Mouse (Mus musculus) hematopoietic stem cell, adult 5-6 weeks (primary cell): ENCODE data around the gene Gm21972. TPM values are rescaled to one million over a fixed set of nuclear protein-coding genes. Genes with fewer than 3 reads are reported as not detected.

ENCODE experiments used
- ATAC-seq, 2 experiments: fragments of 125-278 bp in 1 of 2; replicated peaks in 1 of 2; 2 replicates each; pipeline ENCODE4 v1.8.0; 2016 to 2017; ENCODE audit warnings: inconsistent platforms in 2 of 2, mild to moderate bottlenecking in 2 of 2, moderate number of reproducible peaks in 2 of 2, low read depth in 1 of 2, moderate TSS enrichment in 1 of 2; ENCODE audit not compliant: low FRiP score in 2 of 2, poor library complexity in 2 of 2, severe bottlenecking in 2 of 2, insufficient read depth in 1 of 2, low TSS enrichment in 1 of 2
- total RNA-seq: library from RNA; stranded (forward); fragments of 172-1452, 232-1000 nt; gene quantifications from 2 replicates; pipeline ENCODE4 v1.2.3, GENCODE M21; 2017

Gm21972 gene
- 9.2 TPM in 1 of 2 replicates, not detected in the other for total RNA-seq

DNA sequence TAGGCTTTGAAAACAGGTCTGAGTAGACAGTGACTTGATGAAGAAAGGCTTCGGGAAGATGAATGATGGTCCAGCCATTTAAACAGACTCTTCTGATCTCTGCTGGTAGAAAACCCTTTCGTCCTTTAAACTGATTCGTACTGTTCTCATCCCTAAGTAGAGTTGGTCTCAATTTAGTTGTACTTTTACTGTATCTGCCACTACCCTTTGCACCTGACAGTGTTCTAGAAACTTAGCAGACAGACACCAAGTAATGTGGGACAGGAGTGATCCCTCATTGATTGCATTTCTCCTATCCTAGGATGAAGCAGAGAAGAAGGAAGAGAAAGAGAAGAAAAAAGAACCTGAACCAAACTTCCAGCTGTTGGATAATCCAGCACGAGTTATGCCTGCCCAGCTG lies at the start of gene Gm21972:
Gm21972 (plus strand) TSS at position 301 of the 400 bp plus-strand sequence.
- no peak for ATAC-seq

DNA sequence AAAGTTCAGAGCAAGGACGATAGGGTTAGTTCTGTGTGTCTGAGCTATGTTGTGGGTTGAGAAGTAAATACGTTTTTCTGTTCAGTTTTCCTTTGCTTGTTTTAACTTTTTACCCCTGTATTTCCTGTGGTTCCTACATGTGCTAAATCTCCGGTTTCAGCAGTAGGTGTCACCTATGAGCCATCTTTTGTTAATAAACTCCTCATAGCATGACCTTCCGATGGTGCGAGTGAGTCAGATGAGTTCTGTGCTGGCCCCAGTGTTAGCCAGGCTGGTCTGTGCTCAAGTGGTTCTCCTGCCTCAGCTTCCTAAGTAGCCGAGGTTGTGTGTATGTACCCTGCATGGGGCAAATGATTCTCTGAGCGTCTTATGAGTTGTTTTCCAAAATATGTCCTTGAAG lies 39.0 kb upstream of the Gm21972 start:
- no peak for ATAC-seq

DNA sequence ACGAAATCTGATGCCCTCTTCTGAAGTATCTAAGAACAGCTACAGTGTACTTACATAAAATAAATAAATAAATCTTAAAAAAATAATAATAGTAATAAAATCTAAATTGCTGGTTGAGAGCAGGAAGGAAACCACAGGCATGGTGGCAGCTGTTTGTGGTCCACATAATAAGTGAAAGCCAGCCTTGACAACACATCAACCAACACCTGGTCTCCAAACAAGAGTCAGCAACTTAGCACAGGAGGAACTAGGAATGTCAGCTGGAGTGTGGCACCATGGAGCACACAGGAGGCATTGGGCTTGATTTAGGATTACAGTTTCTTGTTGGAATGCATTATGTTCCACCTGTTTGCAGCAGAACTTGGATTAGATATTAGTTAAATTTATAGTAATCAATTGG lies 28.4 kb upstream of the Gm21972 start:
- ATAC-seq = no peak

DNA sequence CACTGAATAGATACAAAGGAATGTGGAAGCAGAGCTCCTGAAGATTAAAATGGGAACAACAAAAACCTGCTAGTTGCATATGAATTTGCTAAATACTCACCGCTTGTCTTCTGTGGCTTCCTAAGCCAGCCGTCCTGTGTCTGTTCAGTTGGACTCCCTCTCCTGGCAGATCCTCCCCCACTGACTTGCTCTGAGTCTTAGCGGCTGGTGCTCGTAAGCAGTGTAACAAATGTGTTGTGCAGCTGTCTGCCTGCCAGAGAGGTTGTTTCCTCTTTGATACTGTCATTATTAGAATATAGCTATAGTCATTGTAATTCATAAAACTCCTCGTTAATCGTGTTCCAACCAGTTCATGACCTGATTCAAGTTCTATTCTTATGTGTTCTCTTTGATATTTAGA lies 21.7 kb upstream of the Gm21972 start, which contains the start of gene Htr2b:
Htr2b (minus strand) TSS at position 192 of the 400 bp plus-strand sequence.
- ATAC-seq = no peak

DNA sequence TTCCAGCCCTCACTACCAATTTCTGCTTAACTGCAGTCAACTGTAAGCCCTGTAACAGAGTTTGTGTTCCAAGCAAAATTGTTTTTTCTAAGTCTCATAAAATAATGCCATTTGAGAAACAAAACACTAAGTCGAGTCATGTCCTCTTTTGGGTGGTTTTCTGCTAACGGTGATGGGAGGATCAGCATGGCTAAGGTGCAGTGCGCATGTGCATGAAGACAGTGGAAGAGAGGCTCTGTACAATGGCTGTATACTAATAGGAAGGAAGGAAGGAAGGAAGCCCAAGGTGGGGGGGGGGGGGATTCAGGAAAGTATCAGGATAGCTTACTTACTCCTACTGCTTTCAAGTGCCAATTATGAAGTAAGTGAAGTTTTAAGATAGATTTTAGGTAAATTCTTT lies 19.3 kb upstream of the Gm21972 start:
- ATAC-seq = no peak

DNA sequence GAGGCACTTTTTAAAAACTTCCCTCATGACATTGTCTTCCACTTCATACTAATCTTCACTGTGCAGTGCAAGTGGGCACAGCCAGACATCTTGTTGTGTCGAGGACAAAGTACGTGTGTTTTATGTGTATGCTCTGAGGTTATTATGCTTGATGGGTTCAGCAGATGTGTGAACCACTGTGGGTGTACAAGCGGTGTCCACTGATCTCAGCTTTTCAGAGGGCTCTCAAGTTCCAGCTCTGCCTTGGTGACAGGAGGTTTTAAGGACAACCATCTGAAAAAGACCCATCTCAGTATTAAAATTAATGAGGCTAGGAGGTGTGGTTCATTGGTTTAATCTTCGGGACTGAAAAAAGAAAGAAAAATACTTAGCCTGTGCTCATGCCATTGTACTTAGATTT lies 13.9 kb upstream of the Gm21972 start:
- no peak for ATAC-seq

DNA sequence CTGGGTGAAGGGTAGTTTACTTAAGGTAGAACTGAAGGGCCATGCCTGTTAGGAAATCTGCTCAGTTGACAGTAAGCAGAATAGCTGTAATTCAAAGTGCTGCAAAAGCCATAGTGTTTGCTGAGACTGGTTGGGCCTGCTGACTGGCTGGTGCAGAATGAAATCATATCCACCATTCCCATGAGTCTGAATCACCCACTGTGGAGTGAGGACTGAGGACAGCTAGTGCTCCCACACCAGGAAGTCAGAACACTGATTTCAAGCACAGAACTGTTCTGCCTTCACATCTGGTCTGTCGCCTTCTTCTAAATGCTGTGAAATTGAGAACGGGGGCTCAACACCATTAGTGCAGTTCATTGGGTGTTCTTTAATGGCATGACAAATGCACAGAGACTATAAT lies 7.4 kb upstream of the Gm21972 start:
- no peak for ATAC-seq

DNA sequence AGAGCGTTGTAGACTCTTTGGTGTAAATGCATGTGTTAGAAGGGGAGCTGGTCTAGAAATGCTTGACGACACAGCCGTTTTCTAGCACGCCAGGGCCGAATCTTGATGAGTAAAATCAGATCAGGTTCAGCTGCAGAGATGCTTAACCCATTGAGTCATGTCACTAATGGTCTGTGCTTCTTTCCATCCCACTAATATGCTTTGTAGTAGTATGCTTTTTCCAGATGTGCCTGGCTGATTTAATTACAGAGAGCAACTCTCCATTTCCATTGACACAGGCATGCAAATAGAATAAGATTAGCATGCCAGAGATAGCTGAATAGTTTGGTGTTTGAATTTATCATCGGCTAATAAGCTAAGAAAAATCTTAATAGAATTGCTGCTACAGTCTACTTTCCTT lies 1.9 kb downstream of the Gm21972 start:
- no peak for ATAC-seq

DNA sequence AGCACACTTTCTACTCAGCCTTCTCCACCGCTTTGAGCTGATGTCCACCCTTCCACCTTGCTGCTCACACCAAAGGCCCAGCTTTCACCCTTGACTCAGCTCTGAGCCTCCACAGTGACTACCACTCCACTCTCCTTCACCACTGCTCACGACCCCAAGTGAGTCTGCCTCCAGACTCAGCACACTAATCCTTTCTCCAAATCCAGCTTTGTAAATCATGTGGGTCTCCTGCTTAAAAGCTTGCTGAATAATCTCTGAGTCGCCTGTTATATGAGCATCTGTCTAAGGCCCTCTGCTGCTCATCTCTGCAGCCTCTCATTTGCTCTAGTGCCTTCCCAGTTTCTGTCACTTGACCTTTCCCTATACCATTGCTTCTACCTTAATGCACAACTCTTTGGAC lies 7.6 kb downstream of the Gm21972 start:
- no peak for ATAC-seq

DNA sequence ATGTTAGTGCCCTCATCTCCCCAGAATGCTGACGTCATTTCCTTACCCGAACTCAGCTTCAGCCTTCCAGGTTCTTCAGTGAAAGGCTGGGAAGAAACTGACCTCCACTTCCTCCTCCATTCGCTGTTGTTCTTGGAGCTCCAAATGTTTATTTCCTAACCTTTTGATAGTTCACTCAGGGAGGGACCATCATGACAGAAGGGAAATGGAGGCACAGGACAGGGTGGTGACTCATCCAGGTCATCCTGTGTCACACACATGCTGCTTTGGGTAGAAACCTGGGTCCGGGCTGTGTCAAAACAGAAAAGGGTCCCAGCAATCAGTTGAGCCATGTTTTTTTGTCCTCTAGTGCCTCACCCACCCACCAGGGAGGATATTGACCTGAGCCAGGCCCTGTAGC lies 9.7 kb downstream of the Gm21972 start:
- no peak for ATAC-seq

DNA sequence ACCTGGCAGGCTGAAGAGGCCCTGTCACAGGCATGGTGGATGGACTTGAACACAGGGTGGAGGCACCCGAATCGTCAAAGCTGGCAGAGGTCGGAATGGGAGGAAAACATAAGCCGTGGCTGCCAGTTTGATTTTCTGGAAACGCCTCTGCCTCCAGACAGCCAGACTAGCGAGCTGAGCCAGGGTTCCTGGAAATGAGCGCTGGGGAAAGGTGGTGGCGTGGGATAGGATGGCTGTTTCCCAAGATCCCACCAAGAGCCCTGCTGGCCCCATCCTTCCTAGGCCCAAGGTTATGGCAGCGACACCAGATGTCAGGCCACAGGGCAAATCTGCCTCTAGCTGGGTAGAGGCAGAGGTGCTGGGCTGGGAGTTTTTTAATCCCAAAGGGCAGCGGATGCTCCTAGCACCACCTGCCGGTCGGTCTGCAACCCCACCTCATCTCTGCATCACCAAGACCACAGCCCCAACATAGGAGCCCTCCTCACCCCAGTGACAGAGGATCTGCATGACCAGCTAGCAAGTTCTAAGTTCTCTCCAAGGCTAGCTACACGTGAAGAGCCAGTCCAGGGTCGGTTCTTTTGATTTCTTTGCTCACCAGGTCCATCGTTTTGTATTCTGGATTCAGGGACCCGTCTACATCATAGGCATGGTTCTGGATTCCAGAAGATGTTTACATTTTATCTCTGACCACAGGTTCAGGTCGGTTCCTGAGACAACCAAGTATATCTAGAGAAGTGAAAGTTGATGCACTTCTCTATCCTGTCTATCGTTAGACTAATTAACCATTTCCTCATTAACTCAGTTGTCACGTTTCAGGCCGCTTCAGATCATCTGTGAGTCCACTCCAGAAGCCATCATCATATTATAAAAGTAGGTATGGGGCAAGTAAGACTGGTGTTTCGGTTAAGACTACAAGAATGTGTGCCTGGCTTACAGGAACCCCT lies 10.8 kb downstream of the Gm21972 start:
- no peak for ATAC-seq

DNA sequence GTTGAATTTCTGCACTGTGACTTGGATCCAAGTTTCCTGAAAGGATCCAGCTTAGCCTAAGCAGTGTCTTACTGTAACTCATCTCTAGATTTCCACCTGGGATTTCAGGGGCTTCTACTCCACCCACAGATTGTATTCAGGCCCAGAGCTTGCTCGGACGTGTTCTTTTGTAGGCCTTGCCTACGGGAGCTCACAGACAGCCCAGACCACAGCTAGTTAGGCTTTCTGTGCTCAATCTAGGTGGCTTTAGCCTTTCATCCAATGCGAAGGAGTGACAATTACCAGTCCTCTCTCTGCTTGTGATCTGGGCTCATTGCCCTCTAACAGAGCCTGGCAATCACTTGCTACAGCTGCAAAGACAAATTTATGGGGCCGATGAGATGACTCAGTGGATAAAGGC lies 12.9 kb downstream of the Gm21972 start:
- ATAC-seq = no peak

DNA sequence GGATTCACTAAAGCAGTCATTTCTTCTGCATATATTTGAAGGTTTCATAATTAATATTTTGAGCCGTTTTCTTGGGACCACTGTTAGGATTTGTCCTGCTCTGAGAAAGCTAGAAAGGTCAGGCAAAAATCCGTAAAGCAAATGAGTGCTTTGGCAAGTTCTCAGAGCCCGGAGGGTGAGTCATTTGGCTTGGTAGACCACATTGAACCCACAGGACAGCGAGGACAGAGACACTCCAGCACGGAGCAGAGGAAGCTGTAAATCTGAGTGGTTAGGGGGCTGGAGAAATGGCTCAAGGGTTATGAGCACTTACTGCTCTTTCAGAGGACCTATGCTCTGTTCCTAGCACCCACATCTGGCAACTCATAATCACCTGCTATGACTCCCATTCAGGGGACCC lies 14.1 kb downstream of the Gm21972 start:
- ATAC-seq = no peak

DNA sequence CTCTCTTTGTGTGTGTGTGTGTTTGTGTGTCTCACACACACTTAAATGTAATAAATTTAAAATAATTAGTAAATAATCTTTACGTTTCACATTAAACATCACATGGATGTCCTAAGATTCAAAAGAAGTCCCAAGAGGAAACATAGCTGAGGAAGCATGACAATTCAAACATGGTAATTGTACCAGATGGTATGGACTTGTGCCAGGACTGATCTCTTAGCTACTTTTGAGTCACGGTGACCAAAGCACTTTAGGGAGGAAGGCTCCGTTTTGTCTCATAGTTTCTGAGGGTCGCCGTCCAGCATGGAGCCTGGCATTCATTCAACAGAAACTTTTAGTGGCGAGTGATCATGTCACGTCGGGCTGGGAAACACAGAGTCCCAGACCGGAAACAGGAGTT lies 14.7 kb downstream of the Gm21972 start:
- ATAC-seq = no peak

DNA sequence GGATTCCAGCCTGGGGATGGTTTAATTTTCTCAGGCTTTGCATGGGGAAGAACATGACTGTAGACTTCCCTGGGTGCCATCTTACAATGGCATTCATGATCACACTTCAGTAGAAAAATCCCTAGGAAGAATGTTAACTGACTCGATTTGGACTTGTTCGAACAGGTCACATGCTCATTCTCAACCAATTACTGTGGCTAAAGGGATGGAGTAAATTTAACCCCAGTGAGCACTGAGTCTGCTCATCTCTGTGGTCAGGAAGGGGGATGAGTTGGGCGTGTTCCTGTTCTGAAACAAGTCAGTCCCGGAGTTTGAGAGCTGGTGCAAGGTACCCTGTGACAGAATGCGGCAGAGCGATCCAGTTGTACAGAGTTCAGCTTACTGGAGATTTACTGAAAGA lies 17.5 kb downstream of the Gm21972 start:
- ATAC-seq = no peak

DNA sequence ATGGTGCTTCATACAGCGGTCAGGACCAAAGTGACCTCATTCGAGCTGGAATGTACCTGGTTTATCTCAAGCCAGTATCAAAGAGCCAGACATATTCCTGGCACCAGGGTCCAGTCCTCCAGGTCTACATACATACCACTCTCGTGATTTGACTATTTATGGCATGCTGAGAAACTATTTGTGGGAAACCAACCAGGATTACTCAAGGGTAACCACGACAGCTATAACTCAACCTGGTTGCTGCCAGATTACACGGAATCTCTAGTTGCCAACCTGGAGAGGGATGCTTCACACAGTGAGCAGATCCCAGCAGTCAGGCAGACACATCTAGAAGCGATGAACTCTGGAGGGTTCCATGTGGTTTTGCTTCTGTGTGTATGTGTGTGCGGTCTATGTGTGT lies 17.9 kb downstream of the Gm21972 start:
- ATAC-seq = no peak

DNA sequence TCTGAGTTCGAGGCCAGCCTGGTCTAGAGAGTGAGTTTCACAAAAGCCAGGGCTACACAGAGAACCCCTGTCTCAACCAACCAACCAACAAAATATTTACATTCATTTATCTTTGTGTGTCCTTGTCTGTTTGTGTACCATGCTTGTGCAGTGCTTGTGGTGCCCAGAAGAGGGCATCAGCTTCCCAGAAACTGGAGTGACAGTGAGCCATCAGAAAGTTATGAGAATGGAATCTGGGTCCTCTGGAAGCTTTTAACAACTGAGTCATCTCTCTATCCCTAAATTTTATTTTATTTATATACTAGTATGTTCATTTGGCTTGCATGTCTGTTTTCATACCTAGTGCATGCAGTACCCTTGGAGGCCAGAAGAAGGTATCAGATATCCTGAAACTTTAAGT lies 19.2 kb downstream of the Gm21972 start:
- ATAC-seq = no peak

DNA sequence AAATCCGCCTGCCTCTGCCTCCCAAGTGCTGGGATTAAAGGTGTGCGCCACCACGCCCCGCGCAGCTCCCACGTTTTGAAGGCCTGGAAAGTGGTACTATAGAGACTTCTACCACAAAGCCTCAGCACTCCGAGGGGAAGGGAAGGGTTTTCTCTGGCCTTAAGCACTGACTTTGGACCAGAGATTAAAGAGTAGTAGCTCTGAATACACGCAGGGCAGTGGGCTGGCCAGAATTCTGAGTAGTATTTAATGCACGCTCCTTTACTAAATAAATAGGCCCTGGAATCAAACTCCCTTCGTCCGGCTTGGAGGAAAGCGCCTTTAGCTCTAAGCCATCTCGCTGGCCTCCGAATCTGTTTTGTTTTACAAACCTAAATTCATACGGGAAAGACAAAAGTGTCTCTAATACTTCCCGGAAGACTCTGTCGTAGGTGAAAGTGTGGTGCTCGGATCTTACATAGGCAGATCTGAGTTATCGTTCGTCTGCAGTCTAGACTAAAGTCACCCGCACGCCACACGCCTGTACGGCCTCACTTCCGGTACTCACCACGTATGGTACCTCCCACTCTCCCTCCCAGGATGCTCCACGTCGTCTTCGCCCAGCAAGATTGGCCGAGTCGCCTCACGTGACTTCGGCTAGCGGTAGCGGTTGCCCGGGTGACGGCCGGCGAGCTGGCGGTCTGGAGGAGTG lies 20.8 kb downstream of the Gm21972 start, which contains the start of gene Armc9:
Armc9 (plus strand) TSS at position 648 of the 691 bp plus-strand sequence.
- peak; percentile 97 to 99 for ATAC-seq
